Mouse (Mus musculus): ENCODE data around the gene Klhl26. TPM values are rescaled to one million over a fixed set of nuclear protein-coding genes. Genes with fewer than 3 reads are reported as not detected.

The Klhl26 gene
- polyA plus RNA-seq, 1 experiment from 2014 or later, result 29.6 TPM

GRCm38 (mm10) chr8:70415540-70416451 is 61.0 kb downstream of the Klhl26 start:
- no peak overlapping the region for H3K27ac ChIP-seq
- no peak overlapping the region for H3K4me3 ChIP-seq
- H3K4me2 ChIP-seq (replicated peaks), result no peak overlapping the region
- peaks cover 13% of the 10 kb centered on the region for H3K36me3 ChIP-seq
- no peak overlapping the region for H3K9ac ChIP-seq
- ATAC-seq (ENCODE audit: insufficient number of reproducible peaks, insufficient read depth, low FRiP score, low TSS enrichment), result no peak
- 67% methylated on average over 8 of the region's 8 CpGs for WGBS
- H3K9me3 ChIP-seq, result no peaks in the 10 kb centered on the region
- H3K27me3 ChIP-seq, result no peaks in the 10 kb centered on the region
- peaks cover 41% of the 10 kb centered on the region for H3K4me1 ChIP-seq

GRCm38 (mm10) chr8:70414310-70414946 is 62.3 kb downstream of the Klhl26 start:
- Histone ChIP-seq H3K36me3 (peaks cover 13% of the 10 kb centered on the region), H3K4me2 (replicated peaks) (no peak overlapping the region), H3K27me3 (no peaks in the 10 kb centered on the region), H3K9me3 (no peaks in the 10 kb centered on the region), H3K4me1 (peaks cover 36% of the 10 kb centered on the region), H3K4me3 (no peak overlapping the region), H3K27ac (no peak overlapping the region), H3K9ac (no peak overlapping the region)
- WGBS, result 84% methylated on average over 6 of the region's 6 CpGs
- no peak for ATAC-seq (ENCODE audit: insufficient number of reproducible peaks, insufficient read depth, low FRiP score, low TSS enrichment)

DNA sequence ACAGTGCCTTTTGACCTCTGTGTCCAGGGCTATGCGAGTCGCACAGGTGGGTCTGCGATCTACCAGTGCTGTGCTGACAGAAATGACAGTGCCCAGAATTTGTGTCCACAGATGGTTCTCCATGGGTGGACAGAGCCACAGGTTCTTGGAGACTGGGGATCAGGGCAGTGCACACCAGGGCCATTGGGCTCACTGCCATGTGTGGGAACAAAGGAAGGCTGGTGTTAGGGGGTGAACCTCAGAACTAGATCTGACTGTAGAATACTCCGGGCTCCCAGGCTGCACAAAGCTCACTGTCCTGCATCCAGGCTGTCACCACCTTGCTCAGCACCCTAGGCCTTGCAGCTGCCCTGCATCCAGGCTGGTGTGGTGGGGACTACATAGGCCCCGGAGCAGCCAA is 66.5 kb downstream of the Klhl26 start:
- peaks cover 13% of the 10 kb centered on the region for H3K36me3 ChIP-seq
- 94% methylated on average over 5 of the region's 5 CpGs for WGBS
- no peak for ATAC-seq (ENCODE audit: insufficient number of reproducible peaks, insufficient read depth, low FRiP score, low TSS enrichment)
- H3K27me3 ChIP-seq, result no peaks in the 10 kb centered on the region
- H3K4me2 ChIP-seq (replicated peaks), result no peak overlapping the region
- no peak overlapping the region for H3K4me3 ChIP-seq
- H3K9ac ChIP-seq, result no peak overlapping the region
- H3K27ac ChIP-seq, result no peak overlapping the region
- H3K9me3 ChIP-seq, result no peaks in the 10 kb centered on the region
- peaks cover 23% of the 10 kb centered on the region for H3K4me1 ChIP-seq

DNA sequence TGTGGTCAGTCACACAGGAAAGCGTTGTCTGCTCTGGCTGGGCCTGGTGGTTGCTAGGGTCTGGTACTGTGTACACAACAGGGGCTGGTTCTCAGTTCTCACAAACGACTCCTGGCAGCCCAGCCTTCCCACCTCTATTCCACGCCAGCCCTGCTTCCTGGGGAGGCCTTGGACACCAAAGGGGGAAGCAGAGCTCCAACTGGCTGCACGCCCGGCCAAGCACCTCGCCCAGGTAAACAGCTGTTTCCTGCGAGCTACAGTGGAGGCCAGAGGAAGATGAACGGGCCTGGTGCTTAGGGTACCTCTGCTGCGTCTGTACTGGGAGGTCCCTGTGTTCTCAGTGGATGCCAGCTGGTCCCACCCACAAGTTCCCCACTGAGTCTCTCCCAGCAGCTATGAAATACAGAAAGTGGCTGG is 67.3 kb downstream of the Klhl26 start:
- Histone ChIP-seq H3K4me2 (replicated peaks) (no peak overlapping the region), H3K4me3 (no peak overlapping the region), H3K27me3 (no peaks in the 10 kb centered on the region), H3K9me3 (no peaks in the 10 kb centered on the region), H3K36me3 (peaks cover 15% of the 10 kb centered on the region), H3K9ac (no peak overlapping the region), H3K27ac (0 out of 2 replicates have a peak overlapping the region, but pooled peaks have one; percentile 32), H3K4me1 (peaks cover 23% of the 10 kb centered on the region)
- no peak for ATAC-seq (ENCODE audit: insufficient number of reproducible peaks, insufficient read depth, low FRiP score, low TSS enrichment)
- 66% methylated on average over 9 of the region's 9 CpGs for WGBS

GRCm38 (mm10) chr8:70409019-70409418 is 67.7 kb downstream of the Klhl26 start:
- Histone ChIP-seq H3K4me1 (peaks cover 23% of the 10 kb centered on the region), H3K9ac (0 out of 2 replicates have a peak overlapping the region, but pooled peaks have one; percentile 24), H3K27me3 (no peaks in the 10 kb centered on the region), H3K4me3 (no peak overlapping the region), H3K27ac (peak overlapping the region; percentile 58; the same call in 1 of the 2 replicates), H3K9me3 (no peaks in the 10 kb centered on the region), H3K36me3 (peaks cover 19% of the 10 kb centered on the region), H3K4me2 (replicated peaks) (no peak overlapping the region)
- no peak for ATAC-seq (ENCODE audit: insufficient number of reproducible peaks, insufficient read depth, low FRiP score, low TSS enrichment)
- 79% methylated on average over 10 of the region's 10 CpGs for WGBS

- no peak overlapping the region for H3K4me2 ChIP-seq (replicated peaks)
- H3K4me1 ChIP-seq, result peaks cover 23% of the 10 kb centered on the region
- no peaks in the 10 kb centered on the region for H3K27me3 ChIP-seq
- ATAC-seq (ENCODE audit: insufficient number of reproducible peaks, insufficient read depth, low FRiP score, low TSS enrichment), result peak; percentile 53; the same call in 1 of the 2 replicates
- WGBS, result 59% methylated on average over 6 of the region's 6 CpGs
- no peaks in the 10 kb centered on the region for H3K9me3 ChIP-seq
- H3K36me3 ChIP-seq, result peaks cover 17% of the 10 kb centered on the region
- no peak overlapping the region for H3K4me3 ChIP-seq
- peak overlapping the region; percentile 24; the same call in 1 of the 2 replicates for H3K9ac ChIP-seq
- H3K27ac ChIP-seq, result peak overlapping the region; percentile 58; the same call in 1 of the 2 replicates
These were observed 68.5 kb downstream of the Klhl26 start for GRCm38 (mm10) chr8:70408301-70408700.

DNA sequence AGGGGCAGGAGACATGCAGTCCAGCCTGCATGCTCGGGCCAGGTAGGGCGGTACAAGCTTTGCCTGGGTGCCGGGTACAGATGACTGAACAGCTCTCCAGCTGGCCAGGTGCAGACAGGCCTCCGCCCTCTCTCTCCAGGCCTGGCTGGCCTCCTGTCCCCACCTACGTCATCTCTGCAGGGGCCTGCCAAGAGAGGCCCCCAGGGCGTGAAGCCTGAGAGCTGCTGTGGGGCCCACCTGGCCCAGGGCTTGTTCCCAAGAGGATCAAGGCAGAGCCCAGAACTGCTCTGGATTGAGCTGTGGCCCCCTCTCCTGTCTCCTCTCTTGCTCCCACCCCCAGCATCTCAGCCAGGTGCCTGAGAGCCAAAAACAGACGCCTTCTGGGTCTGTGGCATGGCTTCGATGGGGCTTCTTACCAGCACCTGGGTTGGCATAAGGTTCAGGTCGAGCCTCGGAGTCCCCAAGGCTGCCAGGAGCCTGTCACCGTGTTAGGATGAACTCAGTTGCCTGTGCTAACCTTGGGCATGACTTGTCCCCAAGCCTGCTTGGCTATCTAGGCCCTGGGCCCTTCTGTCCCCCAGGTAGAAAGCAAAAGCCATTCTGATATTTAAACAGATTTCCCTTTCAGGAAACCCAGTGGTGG is 70.2 kb downstream of the Klhl26 start:
- Histone ChIP-seq H3K27ac (no peak overlapping the region), H3K9me3 (no peaks in the 10 kb centered on the region), H3K4me1 (peaks cover 23% of the 10 kb centered on the region), H3K4me2 (replicated peaks) (no peak overlapping the region), H3K27me3 (no peaks in the 10 kb centered on the region), H3K36me3 (peaks cover 16% of the 10 kb centered on the region), H3K4me3 (no peak overlapping the region), H3K9ac (no peak overlapping the region)
- 71% methylated on average over 11 of the region's 11 CpGs for WGBS
- 0 out of 2 replicates have a peak, but pooled peaks have one; percentile 13 for ATAC-seq (ENCODE audit: insufficient number of reproducible peaks, insufficient read depth, low FRiP score, low TSS enrichment)

GRCm38 (mm10) chr8:70405189-70405588 is 71.6 kb downstream of the Klhl26 start:
- Histone ChIP-seq H3K4me3 (no peak overlapping the region), H3K27me3 (no peaks in the 10 kb centered on the region), H3K9ac (no peak overlapping the region), H3K4me2 (replicated peaks) (no peak overlapping the region), H3K4me1 (peaks cover 23% of the 10 kb centered on the region), H3K27ac (no peak overlapping the region), H3K36me3 (peaks cover 18% of the 10 kb centered on the region), H3K9me3 (no peaks in the 10 kb centered on the region)
- WGBS, result 30% methylated on average over 7 of the region's 7 CpGs
- no peak for ATAC-seq (ENCODE audit: insufficient number of reproducible peaks, insufficient read depth, low FRiP score, low TSS enrichment)

DNA sequence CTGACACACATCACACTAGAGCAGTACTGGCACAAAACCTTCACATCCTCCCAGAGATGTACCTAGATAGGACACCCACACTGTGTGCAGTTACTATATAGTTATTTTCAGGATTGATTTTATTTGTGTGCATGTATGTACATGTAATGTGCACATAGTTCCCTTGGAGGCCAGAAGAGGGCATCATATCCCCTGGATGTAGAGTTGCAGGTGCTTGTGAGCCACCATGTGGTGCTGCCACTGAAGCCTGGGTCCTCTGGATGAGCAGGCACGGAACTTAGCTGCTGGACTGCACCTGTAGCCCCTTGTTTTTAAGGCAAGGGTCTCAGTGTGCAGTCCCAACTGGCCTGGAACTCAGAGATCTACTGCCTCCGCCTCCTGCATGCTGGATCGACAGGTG is 72.6 kb downstream of the Klhl26 start:
- 95% methylated on average over 3 of the region's 3 CpGs for WGBS
- Histone ChIP-seq H3K36me3 (peaks cover 23% of the 10 kb centered on the region), H3K4me2 (replicated peaks) (no peak overlapping the region), H3K4me1 (peaks cover 20% of the 10 kb centered on the region), H3K27me3 (no peaks in the 10 kb centered on the region), H3K27ac (no peak overlapping the region), H3K9me3 (no peaks in the 10 kb centered on the region), H3K9ac (no peak overlapping the region), H3K4me3 (no peak overlapping the region)
- ATAC-seq (ENCODE audit: insufficient number of reproducible peaks, insufficient read depth, low FRiP score, low TSS enrichment), result no peak

Measured in embryonic facial prominence, embryonic 12.5 days (tissue).